Mouse (Mus musculus) forebrain, embryonic 10.5 days (tissue): ENCODE results near the gene Unc13c. TPM values are rescaled to one million over a fixed set of nuclear protein-coding genes. Genes with fewer than 3 reads are reported as not detected.

Experiments used
- DNase-seq: peaks from one replicate; pipeline ENCODE4 v3.0.0-alpha.2; 2017; ENCODE audit warnings: low spot score; ENCODE audit errors: extremely low spot score
- H3K27ac ChIP-seq: fragments of 300-500 bp; sonication (generic); 2 replicates; pipeline ENCODE4 v1.5.1; 2016; ENCODE audit warnings: mild to moderate bottlenecking
- H3K27me3 ChIP-seq: fragments of 300-500 bp; sonication (generic); 2 replicates; pipeline ENCODE4 v1.6.1; 2016; ENCODE audit warnings: mild to moderate bottlenecking; ENCODE audit not compliant: poor library complexity, severe bottlenecking
- H3K36me3 ChIP-seq: fragments of 300-500 bp; sonication (generic); replicated peaks from 2 replicates; pipeline ENCODE4 v1.6.1; 2016; ENCODE audit warnings: mild to moderate bottlenecking, moderate library complexity
- H3K4me1 ChIP-seq: fragments of 300-500 bp; sonication (generic); 2 replicates; pipeline ENCODE4 v1.6.1; 2016
- H3K4me3 ChIP-seq: fragments of 300-500 bp; sonication (generic); 2 replicates; pipeline ENCODE4 v1.5.1; 2016; ENCODE audit warnings: mild to moderate bottlenecking, moderate library complexity
- H3K9me3 ChIP-seq: fragments of 300-500 bp; sonication (generic); 2 replicates; pipeline ENCODE4 v1.6.1; 2016; ENCODE audit warnings: mild to moderate bottlenecking, moderate library complexity
- WGBS: fragments of 180-500 bp; shearing (Covaris S2); methylation state at CpG from one replicate; pipeline ENCODE4 v1.1.7; 2016; 5-methylcytosine and 5-hydroxymethylcytosine counted together
- polyA plus RNA-seq: library from polyadenylated mRNA; unstranded; fragments of >200 nt; fragmentation: Nextera tagmentation; extraction: Ambion mirVana; gene quantifications from 2 replicates; pipeline ENCODE4 v1.2.1, GENCODE M21; 2016

Unc13c gene
- polyA plus RNA-seq, result 0.05 and 0.07 TPM in 2 replicates

DNA sequence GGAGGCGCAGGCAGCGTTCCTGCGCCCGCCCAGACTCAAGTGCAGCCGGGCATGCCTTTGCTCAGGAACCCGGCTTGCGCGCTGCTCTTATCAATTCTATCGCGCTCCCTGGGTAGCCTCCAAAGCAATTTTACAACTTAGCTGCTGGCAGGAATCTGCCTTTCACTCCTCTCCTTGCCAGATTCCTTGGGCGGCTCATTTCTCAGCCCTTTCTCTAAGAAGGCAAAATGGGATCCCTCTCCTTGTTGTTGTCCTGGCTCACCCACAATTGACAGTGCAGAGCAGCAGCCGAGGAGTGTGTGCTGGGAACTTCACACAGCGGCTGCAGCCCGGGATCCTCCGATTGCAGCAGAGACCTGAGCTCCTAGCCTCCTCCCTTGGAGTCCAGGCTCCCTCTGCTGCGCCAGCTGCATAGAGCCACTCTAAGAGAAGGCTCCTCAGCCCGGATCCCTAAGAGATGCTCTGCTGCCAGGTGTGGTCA lies at the start of gene Unc13c:
TSS of gene Unc13c (minus strand) at position 326 of the 481 bp plus-strand sequence.
- peak; percentile 18 for DNase-seq
- peaks cover 35% of the 10 kb centered on the region for H3K4me1 ChIP-seq
- H3K27me3 ChIP-seq, result peaks cover 81% of the 10 kb centered on the region
- under 1% methylated on average over 17 of the region's 17 CpGs for WGBS
- no peak within 1 kb of the TSS for H3K27ac ChIP-seq
- no peaks in the 10 kb centered on the region for H3K9me3 ChIP-seq
- H3K4me3 ChIP-seq, result peak within 1 kb of the TSS; percentile 43
- H3K36me3 ChIP-seq, result no peaks in the 10 kb centered on the region

DNA sequence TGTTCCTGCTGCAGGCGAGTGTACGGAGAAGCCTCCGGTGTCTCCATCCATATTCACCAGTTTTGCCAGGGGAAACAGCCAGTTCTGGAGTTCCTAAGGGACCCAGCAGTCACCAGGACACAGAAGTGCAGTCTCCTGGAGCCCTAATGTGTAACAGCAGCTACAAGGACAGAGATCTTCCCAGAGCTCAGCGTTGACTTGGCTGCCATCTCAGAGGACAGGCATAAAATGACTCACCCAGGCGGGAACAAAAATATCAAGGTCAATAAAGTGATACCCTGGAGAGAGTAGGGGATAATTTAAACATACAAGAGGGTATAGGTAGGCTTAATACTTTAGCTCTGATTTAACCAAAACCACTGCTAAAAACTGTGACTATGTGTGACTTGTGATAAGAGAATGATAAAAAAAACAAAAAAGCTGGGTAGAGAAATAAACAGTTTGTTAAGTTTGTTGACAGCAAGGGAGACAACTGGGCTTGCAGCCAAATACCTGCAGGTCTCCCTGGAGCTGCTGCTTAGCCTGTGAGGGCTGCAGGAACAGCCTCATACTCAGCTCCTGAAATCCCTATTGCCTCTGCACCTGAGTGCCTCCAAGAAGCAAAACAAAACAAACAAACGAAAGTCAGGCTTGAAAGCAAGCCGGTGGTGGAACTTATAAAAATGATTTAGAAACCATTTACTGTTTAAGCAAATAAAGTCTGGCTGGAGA lies 39.4 kb upstream of the Unc13c start:
- Histone ChIP-seq H3K4me3 (no peak overlapping the region), H3K27me3 (no peaks in the 10 kb centered on the region), H3K9me3 (no peaks in the 10 kb centered on the region), H3K36me3 (no peaks in the 10 kb centered on the region), H3K4me1 (no peaks in the 10 kb centered on the region), H3K27ac (no peak overlapping the region)
- DNase-seq, result no peak
- 85% methylated on average over 7 of the region's 7 CpGs for WGBS

DNA sequence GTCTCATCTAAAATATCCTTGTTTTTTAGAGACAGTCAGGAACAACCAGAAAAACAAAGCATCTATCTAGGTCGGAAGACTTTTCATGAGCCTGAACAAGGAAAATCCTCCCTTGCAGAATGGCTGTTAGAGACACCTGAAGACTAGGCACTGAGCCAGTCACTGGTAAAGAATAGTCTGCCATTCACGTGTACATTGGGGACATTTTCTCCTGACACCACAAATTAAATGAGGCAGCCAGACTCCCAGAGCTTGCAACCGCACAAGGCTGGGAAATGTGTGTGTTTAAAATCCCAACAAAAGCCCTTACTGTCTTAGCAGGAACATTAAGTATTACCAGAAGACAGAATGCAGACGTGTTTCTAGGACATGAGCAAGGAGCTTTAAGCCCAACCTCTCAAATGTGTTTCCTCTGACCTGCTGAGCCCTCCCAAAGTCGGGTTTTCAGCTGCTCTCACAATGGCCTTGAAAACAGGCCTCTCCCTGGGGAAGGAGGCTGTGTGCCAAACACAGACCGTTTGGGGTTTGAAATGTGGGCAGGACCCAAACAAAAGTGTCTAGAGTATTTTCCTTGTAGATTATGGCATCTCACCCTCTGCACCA lies 33.7 kb upstream of the Unc13c start:
- H3K36me3 ChIP-seq, result no peaks in the 10 kb centered on the region
- no peak overlapping the region for H3K27ac ChIP-seq
- no peak overlapping the region for H3K4me3 ChIP-seq
- 54% methylated on average over 6 of the region's 6 CpGs for WGBS
- H3K27me3 ChIP-seq, result no peaks in the 10 kb centered on the region
- H3K4me1 ChIP-seq, result peaks cover 6% of the 10 kb centered on the region; the same call in 1 of the 2 replicates
- DNase-seq, result no peak
- no peaks in the 10 kb centered on the region for H3K9me3 ChIP-seq

DNA sequence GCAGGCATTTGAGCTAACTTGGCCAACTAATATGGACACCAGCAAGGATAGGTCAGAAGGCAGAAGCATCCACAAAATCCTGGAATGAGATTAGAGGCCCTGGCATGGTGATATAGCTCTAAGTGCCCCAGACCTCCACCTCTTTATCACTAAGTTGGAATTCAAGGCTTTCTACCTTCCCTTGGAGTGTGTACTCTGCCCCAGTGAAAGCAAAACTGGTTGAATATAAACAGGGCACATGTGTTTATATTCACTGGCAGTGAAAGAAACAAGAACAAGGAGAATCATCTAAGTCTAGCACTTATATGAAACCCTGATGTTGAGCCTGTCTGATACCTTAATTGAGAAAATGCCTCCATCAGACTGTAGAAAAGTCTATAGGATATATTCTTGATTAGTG lies 19.3 kb upstream of the Unc13c start:
- Histone ChIP-seq H3K36me3 (no peaks in the 10 kb centered on the region), H3K9me3 (no peaks in the 10 kb centered on the region), H3K4me1 (no peaks in the 10 kb centered on the region), H3K27ac (no peak overlapping the region), H3K4me3 (no peak overlapping the region), H3K27me3 (no peaks in the 10 kb centered on the region)
- DNase-seq, result no peak

DNA sequence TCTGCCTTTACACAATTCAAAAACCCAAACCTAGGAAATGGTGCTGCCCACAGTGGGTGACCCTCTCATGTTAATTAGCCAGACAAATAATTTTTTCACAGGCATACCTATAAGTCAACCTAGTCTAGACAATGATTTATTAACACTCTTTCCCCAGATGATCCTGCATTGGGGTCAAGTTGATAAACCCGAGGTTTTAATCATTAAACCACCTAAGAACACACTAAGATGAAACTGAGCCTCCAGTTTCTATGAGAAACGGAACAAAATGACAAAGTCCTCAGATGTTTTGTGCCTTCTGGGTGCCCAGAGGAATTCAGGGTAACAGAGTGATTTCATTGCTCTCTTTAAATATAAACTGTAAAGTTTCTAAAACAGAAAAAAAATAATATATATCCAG lies 18.5 kb upstream of the Unc13c start:
- Histone ChIP-seq H3K36me3 (no peaks in the 10 kb centered on the region), H3K4me3 (no peak overlapping the region), H3K4me1 (0 out of 2 replicates have a peak, but pooled peaks cover 3% of the 10 kb centered on the region), H3K27ac (no peak overlapping the region), H3K27me3 (no peaks in the 10 kb centered on the region), H3K9me3 (no peaks in the 10 kb centered on the region)
- 83% methylated on average over 2 of the region's 2 CpGs for WGBS
- DNase-seq, result no peak

DNA sequence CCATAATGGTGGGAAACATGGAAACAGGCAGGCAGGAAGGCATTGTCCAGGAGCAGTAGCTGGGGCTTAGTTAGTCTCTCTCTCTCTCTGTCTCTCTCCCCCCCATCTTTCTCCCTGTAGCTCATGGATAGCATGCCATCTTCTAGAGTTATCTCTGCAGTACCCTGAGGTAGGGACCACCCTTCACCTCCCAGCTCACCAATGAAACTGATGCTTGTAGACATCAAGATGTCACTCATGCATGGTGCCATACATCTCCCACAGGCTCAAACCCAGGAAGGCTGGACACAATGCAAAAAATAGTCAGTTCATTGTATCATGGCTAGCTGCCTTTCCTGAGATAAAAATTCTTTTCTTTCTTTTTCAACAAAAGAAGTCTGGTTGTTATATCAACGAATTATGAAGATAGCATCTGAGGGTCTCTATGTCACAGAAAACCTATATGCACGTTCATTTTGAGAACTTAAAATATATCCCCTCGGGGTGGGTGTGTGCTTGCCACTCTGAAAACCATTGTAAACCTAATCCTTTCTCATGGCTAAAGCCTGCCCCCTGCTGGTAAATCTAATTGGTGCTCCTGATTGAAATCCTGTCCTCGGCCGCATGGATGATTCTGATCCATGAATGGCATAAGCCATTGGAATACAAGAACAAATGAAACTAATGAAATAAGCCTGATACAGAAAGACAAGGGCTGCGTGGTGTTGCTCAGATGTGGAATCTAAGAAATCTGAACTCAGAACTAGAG lies 14.0 kb upstream of the Unc13c start:
- WGBS, result 17% methylated on average over 6 of the region's 6 CpGs

DNA sequence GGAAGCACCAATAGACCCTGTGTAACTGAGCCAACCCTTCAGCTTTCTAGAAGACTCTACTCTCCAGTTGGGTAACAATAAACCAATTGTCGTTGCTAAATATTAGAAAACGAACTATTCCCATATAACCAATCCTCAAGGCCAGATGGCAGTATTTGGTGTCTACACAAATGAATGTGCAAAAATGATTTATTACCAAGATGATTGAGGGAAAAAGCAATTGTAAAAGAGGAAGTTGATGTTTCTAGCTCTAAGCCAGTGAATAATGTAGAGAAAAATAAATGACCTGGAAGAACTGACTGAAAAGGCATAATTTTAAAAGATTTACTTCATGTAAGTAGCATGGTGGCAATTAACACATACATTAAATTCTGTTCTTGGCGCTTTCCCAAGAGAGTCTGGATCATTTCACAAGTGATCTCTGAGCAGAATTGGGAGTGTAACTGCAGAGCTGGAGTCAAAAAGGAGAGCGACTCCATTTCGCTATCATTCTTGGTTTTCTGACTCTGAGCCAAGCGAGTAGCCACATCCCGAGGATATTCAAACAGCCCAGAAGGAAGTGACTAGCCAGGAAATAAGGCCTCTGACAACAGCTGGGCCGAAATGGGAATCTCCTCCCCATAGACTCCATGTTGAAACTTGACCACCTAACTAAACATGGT lies 3.7 kb upstream of the Unc13c start:
- no peak for DNase-seq
- Histone ChIP-seq H3K36me3 (no peaks in the 10 kb centered on the region), H3K27ac (no peak overlapping the region), H3K27me3 (peaks cover 63% of the 10 kb centered on the region), H3K4me3 (no peak overlapping the region), H3K4me1 (peaks cover 35% of the 10 kb centered on the region), H3K9me3 (no peaks in the 10 kb centered on the region)
- 89% methylated on average over 8 of the region's 8 CpGs for WGBS

More for the DNA sequence above, 14.0 kb upstream of the Unc13c start:
- Histone ChIP-seq H3K4me1 (0 out of 2 replicates have a peak, but pooled peaks cover 3% of the 10 kb centered on the region), H3K4me3 (no peak overlapping the region), H3K27ac (no peak overlapping the region), H3K36me3 (no peaks in the 10 kb centered on the region), H3K9me3 (no peaks in the 10 kb centered on the region), H3K27me3 (no peaks in the 10 kb centered on the region)
- peak; percentile 68 for DNase-seq

DNA sequence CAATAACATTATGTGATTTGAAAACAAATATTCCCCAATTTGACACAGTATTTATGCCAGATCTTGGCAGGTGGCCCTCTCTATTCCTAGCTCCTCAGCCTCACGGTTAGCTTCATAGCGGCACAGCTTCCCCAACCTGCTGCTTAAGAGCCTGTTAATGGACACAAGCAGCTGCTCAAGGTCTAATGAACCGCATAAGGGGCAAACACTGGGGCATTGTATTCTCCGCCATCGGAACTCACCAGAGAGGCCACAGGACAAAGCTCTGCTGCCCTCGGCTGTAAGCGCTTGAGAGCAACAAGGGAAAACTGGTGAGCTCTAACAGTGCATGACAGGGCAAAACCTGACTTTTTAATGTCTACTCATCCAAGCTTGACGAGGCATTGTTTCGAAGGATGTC lies 2.0 kb upstream of the Unc13c start:
- Histone ChIP-seq H3K27me3 (peaks cover 81% of the 10 kb centered on the region), H3K4me3 (no peak overlapping the region), H3K36me3 (no peaks in the 10 kb centered on the region), H3K27ac (no peak overlapping the region), H3K4me1 (peaks cover 35% of the 10 kb centered on the region), H3K9me3 (no peaks in the 10 kb centered on the region)
- 13% methylated on average over 9 of the region's 9 CpGs for WGBS
- peak; percentile 69 for DNase-seq

DNA sequence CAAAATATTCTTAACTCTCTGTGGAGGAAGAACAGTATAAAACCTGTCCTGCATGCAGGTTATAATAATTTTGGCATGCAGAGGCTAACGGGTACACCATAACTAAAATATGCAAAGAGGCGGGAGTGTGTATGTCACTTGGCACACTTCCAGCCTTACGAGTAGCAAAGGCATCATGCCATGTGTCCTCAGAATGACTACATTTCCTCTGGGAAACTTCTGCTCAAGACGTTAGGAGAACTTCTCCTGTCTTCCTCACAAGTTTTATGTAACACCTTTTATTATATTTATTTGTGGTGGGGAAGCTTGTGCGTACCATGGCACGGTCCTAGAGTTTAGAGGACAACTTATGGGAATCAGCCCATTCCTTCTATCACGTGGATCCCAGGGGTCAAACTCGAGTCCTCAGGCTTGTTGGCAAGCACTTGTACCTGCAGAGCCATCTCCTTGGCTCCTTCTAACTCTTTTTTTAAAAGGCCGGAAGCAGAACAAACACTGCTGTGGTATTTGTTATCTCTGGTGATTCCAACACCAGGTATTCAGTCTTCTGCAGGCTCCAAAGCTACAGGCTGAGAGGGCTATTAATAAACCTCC lies 3.3 kb downstream of the Unc13c start:
- Histone ChIP-seq H3K4me3 (no peak overlapping the region), H3K27me3 (peaks cover 51% of the 10 kb centered on the region), H3K9me3 (no peaks in the 10 kb centered on the region), H3K36me3 (no peaks in the 10 kb centered on the region), H3K4me1 (peaks cover 25% of the 10 kb centered on the region), H3K27ac (no peak overlapping the region)
- WGBS, result 88% methylated on average over 9 of the region's 9 CpGs
- DNase-seq, result no peak

DNA sequence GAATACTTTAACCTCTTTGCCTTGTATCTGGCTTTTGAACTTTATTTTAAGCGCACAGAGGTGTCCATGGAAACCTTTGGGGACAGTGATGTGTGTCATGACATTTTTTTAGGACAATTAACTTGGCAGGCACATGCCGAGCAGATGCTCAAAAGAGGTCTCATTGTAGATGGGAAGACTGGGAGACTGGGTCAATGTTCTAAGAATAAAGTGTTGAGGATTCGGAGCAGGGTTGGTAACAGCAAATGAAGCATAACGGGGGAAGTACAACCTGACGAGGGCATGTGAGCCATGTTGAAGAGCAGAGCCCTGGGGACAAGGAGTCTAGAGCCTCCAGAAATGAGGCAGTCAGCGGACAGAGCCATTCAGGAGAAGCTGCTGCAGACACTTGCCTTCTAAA lies 6.3 kb downstream of the Unc13c start:
- no peak overlapping the region for H3K4me3 ChIP-seq
- no peaks in the 10 kb centered on the region for H3K36me3 ChIP-seq
- 89% methylated on average over 6 of the region's 6 CpGs for WGBS
- H3K27me3 ChIP-seq, result peaks cover 21% of the 10 kb centered on the region
- H3K4me1 ChIP-seq, result no peaks in the 10 kb centered on the region
- no peaks in the 10 kb centered on the region for H3K9me3 ChIP-seq
- no peak overlapping the region for H3K27ac ChIP-seq
- no peak for DNase-seq

DNA sequence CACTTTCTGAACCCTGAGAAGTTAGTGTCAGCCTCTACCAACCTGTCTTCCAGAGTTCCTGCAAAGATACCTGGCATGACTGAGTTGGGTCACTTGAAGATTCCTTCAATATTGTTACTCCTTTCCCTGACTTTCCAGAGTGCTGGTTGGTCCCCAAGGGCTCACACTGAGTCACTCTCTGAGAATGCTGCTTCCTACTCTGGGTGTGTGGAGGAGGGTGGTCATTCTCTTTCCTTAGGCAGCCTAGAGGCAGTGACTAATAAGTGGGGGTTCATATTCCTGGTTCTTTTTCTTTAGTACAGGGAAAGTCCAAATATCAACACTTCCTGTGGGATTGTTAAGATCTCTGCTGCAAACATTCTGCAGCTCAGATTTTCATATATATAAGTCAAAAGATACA lies 16.4 kb downstream of the Unc13c start:
- Histone ChIP-seq H3K36me3 (no peaks in the 10 kb centered on the region), H3K27me3 (no peaks in the 10 kb centered on the region)

DNA sequence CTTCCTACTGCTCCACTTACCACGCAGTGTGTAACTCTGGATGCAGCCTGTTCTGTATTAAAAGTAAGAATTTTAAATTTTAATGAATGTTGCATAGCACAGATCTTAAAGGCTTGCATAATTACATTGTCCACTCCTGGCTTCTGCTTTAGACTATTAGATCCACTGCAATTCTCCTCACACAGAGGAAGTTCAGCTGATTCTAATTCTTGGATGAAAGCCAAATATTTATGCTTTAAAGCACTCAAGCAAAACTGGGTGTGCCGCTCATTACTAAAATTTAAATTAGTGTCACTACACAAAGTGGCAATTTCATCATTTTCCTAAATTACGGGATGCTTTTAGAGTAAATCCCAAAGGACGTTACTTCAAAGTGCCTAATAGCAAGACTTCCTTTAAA lies 17.2 kb downstream of the Unc13c start:
- Histone ChIP-seq H3K4me1 (no peaks in the 10 kb centered on the region), H3K27ac (no peak overlapping the region), H3K9me3 (no peaks in the 10 kb centered on the region), H3K36me3 (no peaks in the 10 kb centered on the region), H3K27me3 (no peaks in the 10 kb centered on the region), H3K4me3 (no peak overlapping the region)
- WGBS, result 89% methylated on average over 4 of the region's 4 CpGs
- no peak for DNase-seq

More for the DNA sequence above, 16.4 kb downstream of the Unc13c start:
- no peaks in the 10 kb centered on the region for H3K4me1 ChIP-seq
- H3K4me3 ChIP-seq, result no peak overlapping the region
- DNase-seq, result no peak
- H3K27ac ChIP-seq, result no peak overlapping the region
- H3K9me3 ChIP-seq, result no peaks in the 10 kb centered on the region
